Mouse (Mus musculus) myocyte (in vitro differentiated cells): ENCODE measurements at regions not wholly inside any gene's neighbourhood (a gene's known extent, or its start where the extent isn't known, plus 50 kb on each side); places are given as distances from the start of the nearest gene placed in this dataset.

ENCODE experiments used
- CEBPB ChIP-seq: IDR thresholded peaks from 2 replicates; pipeline ENCODE4 v1.6.1; 2011; ENCODE audit warnings: mild to moderate bottlenecking, moderate library complexity; ENCODE audit not compliant: poor library complexity, insufficient read depth, severe bottlenecking
- E2F4 ChIP-seq: IDR thresholded peaks from one replicate; pipeline ENCODE4 v1.6.1; 2011; ENCODE audit warnings: mild to moderate bottlenecking, control low read depth, moderate library complexity; ENCODE audit not compliant: insufficient read depth
- MAX ChIP-seq: IDR thresholded peaks from one replicate; pipeline ENCODE4 v1.6.1; 2011; ENCODE audit warnings: low read depth, mild to moderate bottlenecking, control low read depth
- MYOD1 ChIP-seq, 3 experiments: IDR thresholded peaks; one replicate each; pipeline ENCODE4 v1.6.1; 2011; ENCODE audit warnings: control low read depth in 2 of 3, low read depth in 2 of 3, mild to moderate bottlenecking in 2 of 3, moderate library complexity in 1 of 3; ENCODE audit not compliant: insufficient read length in 2 of 3, control insufficient read depth in 1 of 3
- MYOG ChIP-seq, 3 experiments: IDR thresholded peaks; one replicate each; pipeline ENCODE4 v1.6.1; 2011; ENCODE audit warnings: control low read depth in 2 of 3, low read depth in 2 of 3, mild to moderate bottlenecking in 2 of 3; ENCODE audit not compliant: insufficient read length in 2 of 3, control insufficient read depth in 1 of 3, insufficient read depth in 1 of 3
- POLR2A ChIP-seq: IDR thresholded peaks from one replicate; pipeline ENCODE4 v1.6.1; 2011; ENCODE audit warnings: low read depth, mild to moderate bottlenecking, control low read depth, moderate library complexity; ENCODE audit not compliant: insufficient read length
- POLR2AphosphoS2 ChIP-seq: IDR thresholded peaks from one replicate; pipeline ENCODE4 v1.6.1; 2011; ENCODE audit warnings: low read depth, control low read depth; ENCODE audit not compliant: insufficient read length
- REST ChIP-seq: IDR thresholded peaks from one replicate; pipeline ENCODE4 v1.6.1; 2011; ENCODE audit warnings: mild to moderate bottlenecking, control low read depth, moderate library complexity; ENCODE audit not compliant: insufficient read depth, insufficient read length
- SRF ChIP-seq: IDR thresholded peaks from one replicate; pipeline ENCODE4 v1.6.1; 2011; ENCODE audit warnings: low read depth; ENCODE audit not compliant: control insufficient read depth, insufficient read length
- TCF12 ChIP-seq: IDR thresholded peaks from one replicate; pipeline ENCODE4 v1.6.1; 2011; ENCODE audit warnings: mild to moderate bottlenecking, control low read depth; ENCODE audit not compliant: poor library complexity, insufficient read depth, severe bottlenecking
- USF1 ChIP-seq: IDR thresholded peaks from one replicate; pipeline ENCODE4 v1.6.1; 2011; ENCODE audit warnings: low read depth, mild to moderate bottlenecking, control low read depth, moderate library complexity

- TF ChIP-seq TCF12, result no peak
- no peak for TF ChIP-seq MAX
- no peak for TF ChIP-seq POLR2A
- TF ChIP-seq MYOD1 (IDR thresholded peaks at IDR 0.05; ENCODE audit: control insufficient read depth in 1 of 3, insufficient read length in 2 of 3, low read depth in 2 of 3), result no peak
- TF ChIP-seq CEBPB, result no peak
- TF ChIP-seq SRF, result no peak
- TF ChIP-seq REST, result no peak
- TF ChIP-seq POLR2AphosphoS2, result no peak
- TF ChIP-seq USF1, result no peak
- TF ChIP-seq E2F4, result no peak
- no peak for TF ChIP-seq MYOG (IDR thresholded peaks at IDR 0.05; ENCODE audit: control insufficient read depth in 1 of 3, insufficient read depth in 1 of 3, insufficient read length in 2 of 3, low read depth in 2 of 3)
These were observed 191.2 kb downstream of the Sox11 start for GRCm38 (mm10) chr12:27150871-27151853.
